Mouse (Mus musculus): ENCODE results near the gene Rassf4.

Gene Rassf4

DNA sequence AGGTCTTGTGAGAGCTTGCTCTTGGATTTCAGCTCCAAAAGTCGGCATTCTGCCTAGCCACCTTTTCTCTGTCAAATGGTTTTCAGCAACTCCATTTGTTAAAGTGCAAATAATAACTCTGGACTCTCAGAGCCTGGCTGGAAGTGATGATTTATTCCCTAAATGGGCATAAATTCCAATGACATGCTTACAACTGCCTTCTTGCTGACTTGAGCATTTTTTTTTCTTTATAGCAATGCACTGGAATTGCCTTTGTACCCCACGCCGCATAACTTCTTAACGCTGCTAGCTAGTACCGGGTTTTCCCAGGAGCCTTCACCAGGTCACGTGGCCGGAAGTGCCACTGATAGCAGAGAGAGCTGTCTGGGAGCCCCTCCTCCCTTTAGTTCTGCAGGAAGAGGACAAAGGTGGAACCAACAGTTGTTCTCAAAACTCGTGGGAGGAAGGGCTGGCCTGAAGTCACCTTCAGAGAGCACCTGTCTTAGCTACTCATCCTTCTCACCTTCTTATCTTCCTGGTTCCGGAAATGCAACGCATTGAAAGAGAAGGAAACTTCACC, 2.7 kb upstream of the Rassf4 start:
- in situ Hi-C loops (cut with MboI; ENCODE audit: unreplicated experiment in 2 of 2): loop anchor here in 1 of 2 experiments (10.0 kb wide), 1 partner anchor 1228 kb away; the partner anchor contains the start of gene Hnrnpf

DNA sequence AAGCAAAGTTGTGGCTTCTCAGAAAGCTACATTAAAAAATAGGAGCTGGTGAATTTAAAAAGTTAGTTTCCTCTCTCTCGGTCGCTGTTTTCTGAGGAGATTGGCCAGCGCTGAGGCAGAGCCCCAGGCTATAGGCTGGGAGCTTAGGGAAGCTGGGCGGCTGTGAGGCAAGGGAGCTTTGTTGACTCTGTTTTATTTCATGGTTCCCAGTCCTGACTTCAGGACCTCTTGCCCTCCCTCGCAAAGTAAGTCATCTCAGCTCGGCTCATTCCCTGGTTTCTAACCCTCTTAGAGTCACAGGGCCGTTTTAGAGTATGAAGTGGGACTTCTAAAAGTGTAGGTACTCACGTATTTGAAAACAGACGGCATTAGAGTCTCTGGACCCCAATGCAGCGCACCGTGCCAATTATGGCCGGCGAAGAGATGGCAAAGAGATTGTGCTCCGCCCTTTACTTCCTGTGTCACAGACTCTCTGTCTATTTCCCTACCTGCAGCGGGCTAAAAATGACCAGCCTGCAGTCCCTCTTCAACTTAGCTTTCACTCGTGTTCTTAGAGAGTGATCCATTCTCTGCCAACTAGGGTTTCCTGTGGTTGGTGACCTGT, 633 bp upstream of the Rassf4 start:
- in situ Hi-C loops (cut with MboI; ENCODE audit: unreplicated experiment in 2 of 2): loop anchor here in 1 of 2 experiments (10.0 kb wide), 1 partner anchor 1230 kb away; the partner anchor contains the start of gene Hnrnpf

DNA sequence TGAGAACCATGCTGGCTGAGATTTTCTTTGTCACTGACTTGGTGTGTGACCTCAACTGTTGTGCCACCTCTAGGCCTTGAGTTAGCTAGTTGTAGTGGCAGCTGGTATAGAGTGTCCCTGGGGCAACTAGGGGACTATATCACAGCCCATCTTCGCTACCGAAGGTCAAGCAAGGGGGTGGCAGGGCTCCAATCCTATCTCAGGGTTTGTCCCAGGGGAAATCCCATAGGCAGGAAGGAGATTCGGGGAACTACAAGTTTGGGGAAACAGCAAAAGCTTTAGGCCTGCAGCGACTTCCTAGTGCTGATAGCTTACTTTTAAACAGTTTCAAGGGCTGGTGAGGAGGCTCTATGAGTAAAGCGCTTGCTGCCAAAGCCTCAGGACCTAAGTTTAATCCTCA, 1.4 kb downstream of the Rassf4 start:
- in situ Hi-C loops (cut with MboI; ENCODE audit: unreplicated experiment in 2 of 2): loop anchor here in 1 of 2 experiments (10.0 kb wide), 1 partner anchor 1232 kb away; the partner anchor contains the start of gene Hnrnpf

DNA sequence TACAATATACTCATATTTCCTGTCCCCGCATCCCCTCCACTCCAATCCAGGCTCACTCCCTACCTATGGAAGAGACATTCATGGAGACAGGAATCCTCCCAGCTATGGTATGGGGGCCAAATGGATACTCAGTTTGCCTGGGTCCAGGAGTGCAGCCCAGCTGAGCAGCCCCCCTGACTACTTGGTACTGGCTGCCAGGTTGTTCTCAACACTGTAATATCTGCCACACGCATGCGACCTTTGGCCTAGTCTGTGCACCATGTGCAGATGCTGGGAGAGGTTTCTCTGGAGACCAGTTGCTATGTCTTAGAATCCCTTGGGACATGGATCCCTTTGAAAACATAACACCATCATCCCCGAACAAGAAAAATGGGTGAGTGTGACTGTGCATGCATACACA, 2.0 kb downstream of the Rassf4 start:
- in situ Hi-C loops (cut with MboI; ENCODE audit: unreplicated experiment in 2 of 2): loop anchor here in 1 of 2 experiments (10.0 kb wide), 1 partner anchor 1233 kb away; the partner anchor contains the start of gene Hnrnpf

DNA sequence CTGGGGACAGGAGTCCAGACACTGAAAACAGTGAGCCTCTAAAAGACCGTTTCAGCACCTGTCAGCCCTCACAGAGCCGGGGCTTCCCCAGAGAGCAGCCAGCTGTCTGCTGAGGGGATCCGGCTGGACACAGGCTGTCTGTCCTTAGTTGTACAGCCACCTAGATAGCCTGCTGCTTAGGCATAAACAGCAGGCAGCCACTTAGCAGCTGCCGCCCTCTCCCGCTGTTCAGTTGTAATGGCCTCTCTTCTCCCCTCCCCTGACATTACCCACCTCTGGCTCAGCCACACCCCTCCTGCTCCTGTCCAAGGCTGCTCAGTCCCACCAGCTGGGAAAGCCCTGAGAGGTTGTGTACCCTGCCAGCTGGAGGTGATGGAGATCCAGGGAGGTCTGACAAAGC, 2.7 kb downstream of the Rassf4 start:
- in situ Hi-C loops (cut with MboI; ENCODE audit: unreplicated experiment in 2 of 2): loop anchor here in 1 of 2 experiments (10.0 kb wide), 1 partner anchor 1234 kb away; the partner anchor contains the start of gene Hnrnpf

DNA sequence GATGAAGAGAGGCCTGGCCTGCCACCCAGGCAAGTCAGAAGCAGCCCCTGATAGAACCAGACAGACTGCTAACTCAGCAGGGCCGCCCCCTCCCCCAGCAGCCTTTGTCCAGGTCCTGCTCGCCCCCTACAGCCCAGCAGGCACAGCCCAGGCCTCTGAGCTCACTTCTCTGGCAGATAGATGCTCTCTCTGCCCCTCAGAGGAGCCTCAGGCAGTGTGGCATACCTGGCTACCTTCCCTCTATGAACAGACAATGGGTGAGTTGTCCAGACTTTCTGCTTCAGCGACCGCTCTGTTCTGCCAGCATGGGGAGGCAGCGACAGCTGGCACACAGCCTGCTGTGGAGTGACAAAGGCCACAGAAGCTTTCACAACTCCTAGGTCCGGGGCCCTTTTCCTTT, 3.6 kb downstream of the Rassf4 start:
- in situ Hi-C loops (cut with MboI; ENCODE audit: unreplicated experiment in 2 of 2): loop anchor here in 1 of 2 experiments (10.0 kb wide), 1 partner anchor 1235 kb away; the partner anchor contains the start of gene Hnrnpf

DNA sequence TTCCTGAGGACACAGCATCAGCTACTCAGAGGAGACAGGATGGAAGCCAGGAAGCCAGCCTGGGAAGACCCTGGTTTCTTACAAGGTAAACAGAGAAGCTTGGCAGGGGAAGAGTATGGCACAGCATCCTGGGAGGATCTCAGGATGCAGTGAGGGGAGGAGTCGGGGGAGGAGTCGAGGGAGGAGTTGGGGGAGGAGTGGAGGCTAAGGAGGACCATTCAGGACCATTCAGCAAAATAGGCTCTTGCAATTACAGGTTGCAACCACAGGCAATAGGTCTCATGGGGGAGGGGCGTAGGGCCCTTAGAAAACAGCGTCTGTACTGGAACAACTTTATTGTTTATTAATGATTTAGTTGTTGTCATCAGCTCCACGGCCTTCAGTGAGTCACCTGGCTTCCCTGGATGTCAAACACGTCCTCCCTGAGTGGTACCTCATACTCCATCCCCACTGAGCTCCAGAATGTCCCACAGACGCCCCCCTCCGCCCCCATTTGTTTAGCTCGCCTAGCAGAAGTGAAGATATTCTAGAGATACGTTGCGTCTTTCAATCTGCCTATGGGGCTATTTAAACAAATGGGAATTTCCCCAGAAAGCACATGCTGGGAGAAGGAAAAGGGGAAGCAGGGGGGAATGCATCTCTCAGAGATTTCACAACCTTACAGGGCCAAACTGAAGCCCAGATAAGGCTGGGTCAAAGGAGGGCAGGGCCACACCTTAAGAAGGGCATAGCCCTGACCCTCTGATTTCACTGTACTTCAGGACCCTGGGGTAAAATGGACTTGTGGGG, 4.9 kb downstream of the Rassf4 start:
- in situ Hi-C loops (cut with MboI; ENCODE audit: unreplicated experiment in 2 of 2): no loop called here

DNA sequence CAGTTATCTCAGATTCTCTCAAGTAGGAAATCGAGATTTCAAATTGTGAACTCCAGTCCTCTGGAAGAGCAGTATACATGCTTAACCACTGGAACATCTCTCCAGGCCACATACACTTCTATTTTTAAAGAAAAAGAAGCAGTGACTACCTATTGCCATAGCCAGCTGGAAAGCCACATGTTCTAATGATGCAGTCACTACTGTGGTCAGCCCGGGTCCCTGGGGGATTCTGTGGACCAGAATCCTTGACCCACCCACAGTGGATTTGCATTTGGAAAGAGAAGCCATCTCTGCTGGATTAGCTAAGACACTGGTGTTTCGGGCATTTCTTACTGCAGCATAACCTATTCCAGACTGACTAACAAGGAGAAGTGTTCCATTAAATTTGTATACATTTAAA, 6.4 kb downstream of the Rassf4 start:
- in situ Hi-C loops (cut with MboI; ENCODE audit: unreplicated experiment in 2 of 2): no loop called here

DNA sequence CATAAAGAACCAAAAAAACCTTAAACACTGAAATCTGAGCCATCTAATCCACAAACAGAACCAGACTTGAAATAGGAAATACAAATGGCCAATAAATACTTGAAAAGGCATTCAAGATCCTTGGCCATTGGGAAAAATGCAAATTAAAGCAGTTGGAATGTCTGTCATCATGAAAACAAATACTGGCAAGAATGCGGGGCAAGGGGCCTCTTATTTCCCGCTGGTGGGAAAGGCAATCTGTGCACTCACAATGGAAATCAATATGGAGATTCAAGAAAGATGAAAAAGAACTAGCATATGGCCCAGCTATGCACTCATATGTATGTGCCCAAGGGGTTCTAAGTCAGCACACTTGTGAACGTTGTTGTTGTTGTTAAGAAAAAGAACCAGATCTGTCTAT, 6.9 kb downstream of the Rassf4 start:
- in situ Hi-C loops (cut with MboI; ENCODE audit: unreplicated experiment in 2 of 2): no loop called here

DNA sequence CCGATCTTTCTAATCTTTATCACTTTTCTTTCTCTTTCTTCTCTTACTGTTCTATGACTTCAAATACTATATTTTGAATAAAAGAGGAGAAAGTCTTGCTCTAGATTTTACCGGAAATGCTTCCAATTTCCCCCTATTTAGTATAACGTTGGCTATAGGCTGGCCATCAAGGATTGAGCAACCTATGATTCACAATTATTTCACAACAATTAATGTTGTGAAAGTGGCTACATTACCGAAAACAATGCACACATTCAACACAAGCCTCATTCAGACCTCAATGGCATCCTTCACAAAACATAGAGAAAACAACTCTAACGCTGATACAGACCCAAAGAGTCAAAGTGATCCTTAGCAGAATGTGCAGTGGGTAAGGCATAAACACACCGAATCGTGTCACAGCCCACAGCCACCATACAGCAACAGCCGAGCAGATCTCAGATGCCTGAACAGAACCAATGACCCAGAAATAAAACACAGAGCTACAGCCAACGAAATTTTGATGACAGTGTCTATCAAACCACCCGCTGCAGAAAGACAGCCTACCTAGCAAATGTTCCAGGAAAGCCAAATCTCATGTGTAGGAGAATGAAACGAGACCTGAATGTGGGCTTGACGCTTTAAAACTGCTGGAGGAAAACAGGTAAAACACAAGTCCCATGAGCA, 7.5 kb downstream of the Rassf4 start:
- in situ Hi-C loops (cut with MboI; ENCODE audit: unreplicated experiment in 2 of 2): no loop called here

DNA sequence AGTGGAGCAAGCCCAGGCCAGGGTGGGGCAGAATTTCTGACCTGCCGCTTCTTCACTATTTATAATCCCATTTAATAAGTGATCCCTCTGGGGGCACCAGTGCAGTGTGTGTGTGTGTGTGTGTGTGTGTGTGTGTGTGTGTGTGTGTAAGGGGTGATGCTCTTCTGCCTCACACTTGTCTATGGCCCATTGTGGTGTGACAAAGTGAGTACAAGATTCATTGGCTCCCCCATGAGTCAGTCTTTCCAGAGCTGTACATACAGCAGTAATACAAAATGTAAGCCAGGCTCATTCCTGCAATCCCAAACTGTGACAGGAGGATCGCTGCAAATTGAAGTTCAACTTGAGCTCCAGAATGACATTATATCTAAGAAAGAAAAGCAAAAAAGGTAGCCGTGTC, 8.9 kb downstream of the Rassf4 start:
- in situ Hi-C loops (cut with MboI; ENCODE audit: unreplicated experiment in 2 of 2): no loop called here

DNA sequence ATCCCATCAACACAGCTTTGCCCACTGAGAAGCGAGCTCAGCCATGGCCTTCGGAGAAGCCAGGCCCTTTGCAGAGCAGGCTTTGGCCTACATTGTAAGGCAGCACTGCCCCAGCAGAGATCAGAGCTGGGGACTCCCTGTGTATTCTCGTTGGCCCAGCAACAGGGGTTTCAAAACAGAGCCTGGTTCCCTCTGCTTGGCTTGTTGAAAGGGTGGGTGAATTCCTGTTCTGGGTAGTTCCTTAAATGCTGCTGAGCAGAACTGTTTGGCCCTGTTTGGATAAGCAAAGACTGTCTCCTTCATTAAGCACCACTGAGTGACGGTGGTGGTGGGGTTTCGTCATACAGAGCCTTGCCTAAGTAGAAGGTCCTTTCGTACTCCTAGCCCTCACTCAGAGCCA, 9.7 kb downstream of the Rassf4 start:
- in situ Hi-C loops (cut with MboI; ENCODE audit: unreplicated experiment in 2 of 2): no loop called here

DNA sequence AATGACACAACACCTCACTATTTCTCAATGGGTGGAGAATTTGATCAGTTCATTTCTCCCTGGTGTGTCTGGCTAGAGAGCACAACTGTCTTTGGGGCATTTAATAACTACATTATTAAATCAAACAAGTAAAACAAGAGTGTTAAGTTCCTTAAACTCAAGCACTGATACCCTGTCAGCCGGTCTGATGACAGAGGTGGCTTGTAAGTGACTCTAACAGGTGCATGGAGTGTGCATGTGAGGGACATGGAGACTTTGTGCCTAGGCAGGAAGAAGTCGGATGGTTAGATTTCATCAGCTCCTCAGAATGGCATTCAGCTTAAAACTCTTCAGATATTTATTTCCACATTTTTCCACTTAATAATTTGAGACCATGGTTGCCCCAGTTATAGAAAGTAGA, 10.4 kb downstream of the Rassf4 start:
- in situ Hi-C loops (cut with MboI; ENCODE audit: unreplicated experiment in 2 of 2): no loop called here

DNA sequence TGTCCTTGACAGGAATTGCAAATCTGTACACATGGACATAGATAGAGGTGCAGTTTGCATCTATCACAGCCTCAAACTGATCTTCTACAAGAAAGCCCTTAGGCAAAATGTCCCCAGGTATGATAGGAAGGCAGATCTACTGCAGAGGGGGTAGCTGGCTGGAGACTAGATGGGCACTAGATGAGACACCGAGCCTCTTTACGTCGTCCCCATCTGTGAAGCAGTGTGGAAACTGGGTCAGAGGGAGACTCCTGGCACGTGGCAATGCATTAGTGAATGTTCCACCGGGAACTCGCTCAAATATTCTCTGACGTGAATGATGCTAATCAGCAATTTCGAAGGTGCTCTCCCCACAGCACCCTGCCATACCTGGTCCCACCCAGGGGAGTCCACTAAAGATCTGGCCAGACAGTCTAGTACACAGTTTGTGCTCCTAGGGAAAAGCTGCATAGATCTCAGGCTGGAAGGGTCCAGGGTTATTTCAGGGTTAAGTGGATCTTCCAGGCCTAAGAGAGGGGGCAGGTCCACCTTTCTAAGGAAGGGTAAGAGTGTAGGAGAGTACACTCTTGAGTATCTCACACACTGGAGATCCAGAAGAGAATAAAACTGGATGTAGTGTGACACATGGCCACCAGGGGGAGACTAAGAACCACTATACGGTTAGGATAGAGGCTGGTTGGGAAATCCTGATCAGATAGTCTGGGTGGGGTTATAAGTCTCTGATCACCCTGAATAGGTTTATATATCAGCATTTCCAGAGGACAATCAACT, 19.9 kb downstream of the Rassf4 start:
- in situ Hi-C loops (cut with MboI; ENCODE audit: unreplicated experiment in 2 of 2): loop anchor here (5.0 to 10.0 kb wide), 4 partner anchors 43 to 1171 kb away; partner anchors contain the start of gene Cxcl12 (in 1 of the 2)

DNA sequence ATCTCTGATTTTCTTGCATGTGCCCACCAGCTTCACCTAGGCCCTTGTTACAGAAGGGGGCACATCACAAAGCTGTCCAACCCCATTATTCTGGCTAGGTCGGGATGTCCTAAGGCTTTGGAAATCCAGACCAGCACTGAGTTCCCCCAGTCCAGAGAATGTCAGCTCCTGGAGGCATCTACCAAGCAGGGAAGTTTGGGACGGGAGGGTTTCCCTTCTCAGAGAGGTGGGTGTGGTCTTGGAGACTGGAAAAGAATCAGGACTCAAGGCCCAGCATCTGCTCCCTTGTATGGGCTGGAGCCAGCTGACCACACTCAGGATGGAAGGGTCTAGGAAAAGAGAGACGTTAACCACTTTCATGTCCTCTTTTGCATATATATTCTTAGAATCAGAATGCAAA, 20.6 kb downstream of the Rassf4 start:
- in situ Hi-C loops (cut with MboI; ENCODE audit: unreplicated experiment in 2 of 2): loop anchor here (5.0 to 10.0 kb wide), 4 partner anchors 44 to 1172 kb away; partner anchors contain the start of gene Cxcl12 (in 1 of the 2)

DNA sequence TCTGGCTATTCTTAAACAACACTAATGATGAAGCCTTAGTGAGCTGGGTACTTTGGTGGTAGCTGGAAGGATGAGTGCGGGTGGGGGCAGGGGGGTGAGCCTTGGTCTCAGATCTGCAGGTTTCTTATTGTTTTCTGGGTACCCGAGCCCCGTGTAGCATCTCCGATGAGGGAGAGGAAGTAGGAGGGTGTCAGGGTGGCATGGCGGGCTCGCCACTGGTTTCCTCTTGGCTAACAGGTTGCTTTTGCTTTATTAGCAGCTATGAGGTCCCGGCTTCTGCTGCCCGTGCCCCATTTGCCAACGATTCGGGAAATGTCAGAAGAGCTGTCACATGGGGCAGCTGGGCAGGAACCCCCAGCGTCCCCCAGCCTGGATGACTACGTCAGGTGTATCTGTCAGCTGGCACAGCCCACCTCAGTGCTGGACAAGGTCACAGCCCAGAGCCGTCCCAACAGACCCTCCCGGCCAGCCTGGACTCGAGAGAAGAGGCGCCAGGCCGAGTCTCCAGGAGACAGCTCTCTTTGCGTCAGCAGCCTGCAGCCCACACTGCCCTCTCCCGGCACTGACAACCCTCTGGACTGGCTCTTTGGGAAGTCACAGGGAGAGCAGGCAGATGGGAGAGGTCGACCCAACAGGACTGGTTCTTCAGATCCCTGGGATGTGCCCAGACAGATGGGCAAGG, 22.2 kb downstream of the Rassf4 start:
- in situ Hi-C loops (cut with MboI; ENCODE audit: unreplicated experiment in 2 of 2): loop anchor here (5.0 to 10.0 kb wide), 4 partner anchors 46 to 1173 kb away; partner anchors contain the start of gene Cxcl12 (in 1 of the 2)

DNA sequence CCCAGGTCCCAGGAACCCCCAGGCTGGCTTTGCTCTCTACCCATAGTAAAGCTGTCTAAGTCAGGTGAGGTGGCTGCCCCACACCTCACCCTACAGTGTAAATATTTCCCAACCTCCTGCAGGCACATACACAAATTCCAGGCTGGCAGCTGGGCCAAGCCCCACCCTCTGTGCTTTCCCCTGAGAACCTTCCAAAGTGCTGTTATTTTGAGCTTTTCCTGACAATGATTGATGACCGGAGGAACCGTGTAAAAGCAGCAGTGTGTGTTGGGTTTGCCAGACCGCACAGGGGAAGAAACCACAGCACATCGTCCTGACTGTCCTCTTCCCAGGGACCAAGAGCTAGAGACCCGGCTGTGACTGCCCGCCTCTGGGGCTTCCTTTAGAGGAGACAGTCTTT, 23.3 kb downstream of the Rassf4 start, which contains the start of gene Depp1:
Depp1 (plus strand) TSS at position 204 of the 400 bp plus-strand sequence.
- in situ Hi-C loops (cut with MboI; ENCODE audit: unreplicated experiment in 2 of 2): loop anchor here (5.0 to 10.0 kb wide), 4 partner anchors 47 to 1174 kb away; partner anchors contain the start of gene Cxcl12 (in 1 of the 2)

DNA sequence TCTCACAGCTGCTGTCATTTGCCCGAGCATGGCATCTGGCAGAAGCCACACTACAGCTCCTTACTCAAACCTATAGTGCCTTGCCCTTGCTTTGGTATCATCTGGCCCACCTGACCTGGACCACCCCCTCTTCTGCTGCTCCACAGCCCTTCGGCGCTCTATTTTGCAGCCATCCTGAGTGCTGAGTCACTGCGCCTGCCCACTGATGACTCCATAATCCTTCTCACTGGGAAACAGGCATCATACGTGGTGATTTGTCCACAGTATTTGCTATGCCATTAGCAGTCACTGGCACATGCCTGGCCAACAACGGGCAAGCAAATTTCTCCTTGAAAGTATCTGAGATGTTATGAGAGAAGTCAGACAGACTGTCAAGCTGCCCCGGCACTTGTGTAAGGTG, 23.9 kb downstream of the Rassf4 start:
- in situ Hi-C loops (cut with MboI; ENCODE audit: unreplicated experiment in 2 of 2): loop anchor here (5.0 to 10.0 kb wide), 4 partner anchors 47 to 1175 kb away; partner anchors contain the start of gene Cxcl12 (in 1 of the 2)

DNA sequence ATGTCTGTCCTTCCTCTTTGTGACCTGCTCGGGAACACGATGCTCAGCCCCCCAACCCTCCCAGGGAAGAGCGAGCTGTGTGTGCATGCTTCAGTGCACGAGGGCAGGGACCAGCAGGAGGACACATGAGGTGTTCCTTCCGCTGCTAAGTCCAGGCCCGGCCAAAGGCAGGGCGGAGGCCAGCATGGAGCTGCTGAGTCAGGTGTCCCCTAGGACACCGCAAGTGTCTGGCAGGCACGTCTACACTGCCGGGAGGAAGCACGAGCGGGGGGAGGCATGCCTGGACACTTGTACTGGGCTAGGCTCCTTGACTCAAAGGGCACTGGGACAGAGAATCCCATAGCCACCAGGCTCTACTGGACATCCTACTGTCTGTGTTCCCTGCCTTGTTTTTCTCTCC, 26.0 kb downstream of the Rassf4 start:
- in situ Hi-C loops (cut with MboI; ENCODE audit: unreplicated experiment in 2 of 2): no loop called here

Measured in v-Abl transformed pro-B cells (cell line).